Mouse (Mus musculus) right cerebral cortex, adult 18-20 months (tissue): ENCODE measurements at regions not wholly inside any gene's neighbourhood (a gene's known extent, or its start where the extent isn't known, plus 50 kb on each side); places are given as distances from the start of the nearest gene placed in this dataset.

Experiments
- DNase-seq: peaks from one replicate; pipeline ENCODE4 v3.0.0; 2022; ENCODE audit warnings: mixed read lengths

- DNase-seq: peak; percentile 67
These were observed 196.9 kb upstream of the Cep126 start for GRCm38 (mm10) chr9:8330886-8331476.

- DNase-seq: no peak
These were observed 203.3 kb upstream of the Trpc6 start for GRCm38 (mm10) chr9:8340628-8341027.

DNA sequence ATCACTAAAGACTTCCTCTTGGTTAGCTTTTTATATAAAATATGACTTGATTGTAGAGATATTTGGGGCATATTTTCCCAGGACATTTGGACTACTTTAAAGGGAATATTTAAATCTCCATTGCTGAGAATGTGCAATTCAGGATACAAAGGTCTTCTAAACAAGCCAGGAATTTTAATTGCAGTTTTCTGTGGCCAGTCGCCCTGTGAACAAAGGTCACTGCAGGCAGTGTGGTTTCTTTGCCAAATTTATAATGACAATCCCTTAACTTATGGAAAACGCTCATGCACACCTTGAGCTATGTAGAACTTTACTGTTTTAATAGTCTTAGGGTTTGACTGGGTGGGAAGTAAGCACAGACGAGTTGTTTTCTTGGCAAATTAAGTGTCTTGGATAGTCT, 192.9 kb upstream of the Trpc6 start:
- no peak for DNase-seq
